Mouse (Mus musculus): ENCODE results near the gene Ssbp4. TPM values are rescaled to one million over a fixed set of nuclear protein-coding genes. Genes with fewer than 3 reads are reported as not detected.

Ssbp4 gene
- total RNA-seq, 2 experiments from 2014 or later, result 272 to 279 TPM

GRCm38 (mm10) chr8:70558983-70559382 lies 49.7 kb downstream of the Ssbp4 start:
- DNase-seq (ENCODE audit: low spot score in 2 of 2), result no peak

GRCm38 (mm10) chr8:70558334-70558733 lies 50.3 kb downstream of the Ssbp4 start:
- DNase-seq (ENCODE audit: low spot score in 2 of 2), result no peak

- DNase-seq (ENCODE audit: low spot score in 2 of 2), result no peak
Measured at GRCm38 (mm10) chr8:70555079-70555747, 53.5 kb downstream of the Ssbp4 start.

- no peak for DNase-seq (ENCODE audit: low spot score in 2 of 2)
Measured at GRCm38 (mm10) chr8:70553740-70554139, 54.9 kb downstream of the Ssbp4 start.

- no peak for DNase-seq (ENCODE audit: low spot score in 2 of 2)
Measured at GRCm38 (mm10) chr8:70552836-70553235, 55.8 kb downstream of the Ssbp4 start.

- no peak for DNase-seq (ENCODE audit: low spot score in 2 of 2)
Measured at GRCm38 (mm10) chr8:70551558-70552161, 57.0 kb downstream of the Ssbp4 start.

- no peak for DNase-seq (ENCODE audit: low spot score in 2 of 2)
Measured at GRCm38 (mm10) chr8:70549412-70550184, 59.1 kb downstream of the Ssbp4 start.

- DNase-seq (ENCODE audit: low spot score in 2 of 2), result no peak
Measured at GRCm38 (mm10) chr8:70547762-70548161, 60.9 kb downstream of the Ssbp4 start.

Other genes starting within 250 kb of the Ssbp4 start
- gene Comp, start 235.3 kb downstream of the Ssbp4 start, total RNA-seq (2021), result under 1 TPM; 0.13 to 0.42 TPM
- 100 to 1,000 TPM; 193 to 199 TPM for gene Crtc1, start 169.3 kb downstream of the Ssbp4 start, total RNA-seq (2021)
- 10 to 100 TPM; 54.1 to 62.0 TPM for gene Klhl26, start 131.9 kb downstream of the Ssbp4 start, total RNA-seq (2021)
- gene Tmem59l, start 121.5 kb downstream of the Ssbp4 start, total RNA-seq (2021), result 100 to 1,000 TPM; 326 to 327 TPM
- 10 to 100 TPM; 33.1 to 38.2 TPM for gene Crlf1, start 115.7 kb downstream of the Ssbp4 start, total RNA-seq (2021)
- 100 to 1,000 TPM in 1 of 2 experiments, 10 to 100 TPM in 1; 96.5 to 104 TPM for gene Rex1bd, start 102.1 kb downstream of the Ssbp4 start, total RNA-seq (2021)
- 1,000 to 10,000 TPM; 1,062 to 1,079 TPM for gene Uba52, start 98.1 kb downstream of the Ssbp4 start, total RNA-seq (2021)
- 100 to 1,000 TPM; 450 to 467 TPM for gene Fkbp8, start 81.1 kb downstream of the Ssbp4 start, total RNA-seq (2021)
- 10 to 100 TPM; 40.6 to 45.6 TPM for gene Kxd1, start 80.9 kb downstream of the Ssbp4 start, total RNA-seq (2021)
- 10 to 100 TPM; 18.9 to 21.8 TPM for gene Ell, start 69.4 kb downstream of the Ssbp4 start, total RNA-seq (2021)
- gene Isyna1, start 14.5 kb downstream of the Ssbp4 start, total RNA-seq (2021), result 10 to 100 TPM; 47.3 to 47.7 TPM
- gene Lrrc25, start 7.3 kb upstream of the Ssbp4 start, total RNA-seq (2021), result under 1 TPM; 0.33 to 0.37 TPM
- gene Gdf15, start 23.6 kb upstream of the Ssbp4 start, total RNA-seq (2021), result not detected
- 10 to 100 TPM; 20.0 to 23.3 TPM for gene Pgpep1, start 51.5 kb upstream of the Ssbp4 start, total RNA-seq (2021)
- gene Lsm4, start 64.4 kb upstream of the Ssbp4 start, total RNA-seq (2021), result 10 to 100 TPM; 63.8 to 71.5 TPM
- 100 to 1,000 TPM; 186 to 200 TPM for gene Jund, start 90.1 kb upstream of the Ssbp4 start, total RNA-seq (2021)
- under 1 TPM in 1 of 2 experiments, not detected in 1; 0.07 TPM for gene Iqcn, start 94.6 kb upstream of the Ssbp4 start, total RNA-seq (2021)
- not detected for gene Gm3336, start 109.7 kb upstream of the Ssbp4 start, total RNA-seq (2021)
- 1 to 10 TPM; 1.0 to 1.3 TPM for gene Pde4c, start 114.8 kb upstream of the Ssbp4 start, total RNA-seq (2021)
- 100 to 1,000 TPM; 814 to 823 TPM for gene Rab3a, start 145.8 kb upstream of the Ssbp4 start, total RNA-seq (2021)
- gene Mpv17l2, start 152.1 kb upstream of the Ssbp4 start, total RNA-seq (2021), result 10 to 100 TPM; 34.5 to 41.1 TPM
- 100 to 1,000 TPM; 158 to 162 TPM for gene Pik3r2, start 167.8 kb upstream of the Ssbp4 start, total RNA-seq (2021)
- 100 to 1,000 TPM; 439 to 476 TPM for gene Mast3, start 196.2 kb upstream of the Ssbp4 start, total RNA-seq (2021)
- 1 to 10 TPM in 1 of 2 experiments, under 1 TPM in 1; 0.97 to 1.7 TPM for gene Il12rb1, start 199.6 kb upstream of the Ssbp4 start, total RNA-seq (2021)
- 10 to 100 TPM; 15.9 to 27.3 TPM for gene Arrdc2, start 230.8 kb upstream of the Ssbp4 start, total RNA-seq (2021)